Mouse (Mus musculus) thymus, adult 2 months (tissue): Measurements from ENCODE around the gene Atxn1. TPM values are rescaled to one million over a fixed set of nuclear protein-coding genes. Genes with fewer than 3 reads are reported as not detected.

Experiments used
- DNase-seq: peaks from one replicate; pipeline ENCODE4 v3.0.0; 2021
- H3K27ac ChIP-seq: fragments of 200-500 bp; 2 replicates; pipeline ENCODE4 v1.5.1; 2012; ENCODE audit warnings: low read length, control low read depth; ENCODE audit not compliant: control insufficient read depth, insufficient read depth
- H3K27me3 ChIP-seq: fragments of 200-500 bp; 2 replicates; pipeline ENCODE4 v1.6.1; 2012; ENCODE audit warnings: mild to moderate bottlenecking, low read length, moderate library complexity, mixed read lengths; ENCODE audit not compliant: control insufficient read depth, insufficient read depth
- H3K36me3 ChIP-seq: fragments of 200-500 bp; 2 replicates; pipeline ENCODE4 v1.6.1; 2012; ENCODE audit warnings: mild to moderate bottlenecking, low read length, moderate library complexity; ENCODE audit not compliant: control insufficient read depth, insufficient read depth
- H3K4me1 ChIP-seq: fragments of 200-500 bp; replicated peaks from 2 replicates; pipeline ENCODE4 v1.6.1; 2012; ENCODE audit warnings: low read length; ENCODE audit not compliant: control insufficient read depth, insufficient read depth
- H3K4me3 ChIP-seq: fragments of 200-500 bp; 2 replicates; pipeline ENCODE4 v1.5.1; 2012; ENCODE audit warnings: mild to moderate bottlenecking, low read length, control low read depth, moderate library complexity; ENCODE audit not compliant: control insufficient read depth, insufficient read depth
- CTCF ChIP-seq: fragments of 200-500 bp; IDR thresholded peaks from 2 replicates; pipeline ENCODE4 v1.5.1; 2012; ENCODE audit warnings: mild to moderate bottlenecking, control low read depth, low read length, moderate library complexity, borderline replicate concordance; ENCODE audit not compliant: control insufficient read depth, poor library complexity, insufficient read depth; ENCODE audit errors: extremely low read depth
- POLR2A ChIP-seq: fragments of 200-500 bp; IDR thresholded peaks from 2 replicates; pipeline ENCODE4 v1.6.1; 2012; ENCODE audit warnings: mild to moderate bottlenecking, low read length, control low read depth, moderate library complexity; ENCODE audit not compliant: control insufficient read depth, poor library complexity, insufficient read depth; ENCODE audit errors: extremely low read depth
- WGBS: fragments of 180-500 bp; shearing (Covaris S2); methylation state at CpG from one replicate; pipeline ENCODE4 v1.1.7; 2018; 5-methylcytosine and 5-hydroxymethylcytosine counted together
- polyA plus RNA-seq: library from polyadenylated mRNA; depleted of rRNA; stranded (reverse); fragments of >200 nt; gene quantifications from 2 replicates; pipeline ENCODE4 v1.2.3, GENCODE M21; 2012

Atxn1 gene
- polyA plus RNA-seq, 1 experiment, result 13.5 TPM

DNA sequence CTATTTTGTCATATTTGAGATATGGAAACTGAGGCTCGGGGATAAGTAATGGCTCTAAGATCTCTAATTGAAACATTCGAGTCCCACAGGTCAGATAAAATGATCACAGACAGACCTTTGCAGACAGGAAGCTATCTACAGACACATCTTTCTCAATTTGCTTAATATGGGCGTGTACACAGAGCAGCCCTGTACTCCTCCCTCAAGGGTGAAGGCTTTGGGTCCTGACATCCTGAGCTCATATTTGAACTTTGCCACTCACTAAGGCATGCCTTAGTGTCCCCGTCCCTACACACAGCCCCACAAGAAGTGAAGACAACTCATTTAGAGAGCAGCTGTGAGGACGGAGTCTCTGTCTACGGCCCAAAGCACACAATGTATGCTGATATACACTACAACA lies 70.6 kb downstream of the Atxn1 start:
- peaks cover 7% of the 10 kb centered on the region for H3K4me1 ChIP-seq
- no peaks in the 10 kb centered on the region for H3K36me3 ChIP-seq
- no peaks in the 10 kb centered on the region for H3K27me3 ChIP-seq
- no peak overlapping the region for H3K27ac ChIP-seq
- H3K4me3 ChIP-seq, result no peak overlapping the region
- DNase-seq, result no peak
- TF ChIP-seq POLR2A (no peak), CTCF (no peak)
- 78% methylated on average over 6 of the region's 6 CpGs for WGBS

DNA sequence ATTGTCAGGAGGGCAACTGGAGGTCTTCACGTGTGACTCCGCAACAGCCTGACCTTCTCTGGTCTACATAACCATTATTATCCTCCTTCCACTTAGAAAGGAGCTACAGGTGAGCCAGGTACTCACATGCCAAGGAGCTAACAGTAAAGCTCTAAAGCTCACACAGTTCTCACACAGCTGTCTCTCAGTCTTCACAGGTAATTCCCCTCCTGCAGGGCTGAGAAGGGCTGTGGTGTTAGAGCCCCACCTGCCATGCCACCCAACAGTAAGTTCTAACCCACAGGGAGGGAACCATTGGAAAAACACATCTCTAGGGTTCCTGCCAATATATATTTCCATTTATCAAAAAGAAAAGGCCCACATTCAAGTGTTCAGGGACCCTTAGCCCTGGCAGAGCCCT lies 73.7 kb downstream of the Atxn1 start:
- TF ChIP-seq POLR2A, result no peak
- TF ChIP-seq CTCF, result no peak
- H3K4me1 ChIP-seq, result peaks cover 10% of the 10 kb centered on the region
- 96% methylated on average over 2 of the region's 2 CpGs for WGBS

DNA sequence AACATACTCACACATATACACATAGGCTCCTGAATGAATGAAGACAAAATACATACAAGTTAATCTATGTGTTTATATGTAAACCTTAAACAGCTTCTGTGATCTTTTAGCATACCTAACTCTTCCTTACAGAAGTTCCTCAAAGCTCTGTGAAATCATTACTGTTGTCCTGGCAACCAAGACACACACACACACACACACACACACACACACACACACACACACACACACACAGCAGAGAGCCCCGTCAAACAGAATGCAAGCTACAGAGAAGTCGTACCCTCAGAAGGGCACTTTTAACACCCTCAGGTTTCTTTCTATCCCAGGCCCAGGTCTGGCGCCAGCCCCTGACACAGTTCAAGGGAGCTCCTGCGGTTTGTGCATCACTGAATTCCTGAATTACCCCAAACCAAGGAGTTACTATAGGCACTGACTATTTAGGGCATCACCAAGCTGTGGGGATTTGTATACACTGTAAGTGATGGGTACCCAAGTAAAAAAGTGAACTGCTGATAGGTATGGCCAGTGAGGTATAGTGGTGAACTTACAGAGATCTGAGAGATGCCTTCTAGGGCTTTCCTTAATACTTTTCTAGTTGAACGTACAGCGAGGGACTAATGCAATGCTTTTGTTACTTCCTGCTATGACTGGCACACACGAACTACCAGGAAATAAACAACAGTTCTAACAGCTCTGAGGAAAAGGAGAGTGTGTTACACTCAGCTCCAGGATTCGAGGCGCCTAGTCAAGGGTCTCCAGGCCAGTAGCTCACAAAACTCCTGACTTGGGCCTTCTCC lies 75.7 kb downstream of the Atxn1 start:
- Histone ChIP-seq H3K27me3 (no peaks in the 10 kb centered on the region), H3K27ac (no peak overlapping the region), H3K4me3 (no peak overlapping the region), H3K36me3 (no peaks in the 10 kb centered on the region), H3K4me1 (peaks cover 10% of the 10 kb centered on the region)
- DNase-seq, result no peak
- TF ChIP-seq CTCF, result no peak
- WGBS, result 39% methylated on average over 9 of the region's 9 CpGs

More for the DNA sequence above, 73.7 kb downstream of the Atxn1 start:
- no peak overlapping the region for H3K27ac ChIP-seq
- DNase-seq, result no peak
- H3K36me3 ChIP-seq, result no peaks in the 10 kb centered on the region
- no peak overlapping the region for H3K4me3 ChIP-seq
- H3K27me3 ChIP-seq, result no peaks in the 10 kb centered on the region

DNA sequence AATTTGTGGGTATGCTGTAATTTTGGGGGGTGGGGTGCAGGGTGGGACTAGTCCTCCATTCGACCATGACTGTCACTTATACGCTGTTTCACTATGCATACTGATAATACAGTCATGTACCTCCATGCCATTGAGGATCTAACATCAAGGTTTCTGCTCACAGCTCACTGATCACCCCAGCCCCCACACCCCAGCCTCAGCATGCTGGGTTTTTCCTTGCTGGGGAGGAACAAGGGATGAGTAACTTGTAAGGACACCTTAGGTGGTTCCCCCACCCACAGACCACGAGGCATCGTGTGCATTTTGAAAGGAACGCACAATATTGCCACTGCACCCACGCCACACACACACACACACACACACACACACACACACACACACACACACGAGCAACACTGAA lies 79.9 kb downstream of the Atxn1 start:
- Histone ChIP-seq H3K27ac (no peak overlapping the region), H3K4me1 (peaks cover 31% of the 10 kb centered on the region), H3K4me3 (no peak overlapping the region), H3K27me3 (no peaks in the 10 kb centered on the region), H3K36me3 (no peaks in the 10 kb centered on the region)
- 63% methylated on average over 7 of the region's 7 CpGs for WGBS
- TF ChIP-seq POLR2A (no peak), CTCF (no peak)
- peak; percentile 23 for DNase-seq

DNA sequence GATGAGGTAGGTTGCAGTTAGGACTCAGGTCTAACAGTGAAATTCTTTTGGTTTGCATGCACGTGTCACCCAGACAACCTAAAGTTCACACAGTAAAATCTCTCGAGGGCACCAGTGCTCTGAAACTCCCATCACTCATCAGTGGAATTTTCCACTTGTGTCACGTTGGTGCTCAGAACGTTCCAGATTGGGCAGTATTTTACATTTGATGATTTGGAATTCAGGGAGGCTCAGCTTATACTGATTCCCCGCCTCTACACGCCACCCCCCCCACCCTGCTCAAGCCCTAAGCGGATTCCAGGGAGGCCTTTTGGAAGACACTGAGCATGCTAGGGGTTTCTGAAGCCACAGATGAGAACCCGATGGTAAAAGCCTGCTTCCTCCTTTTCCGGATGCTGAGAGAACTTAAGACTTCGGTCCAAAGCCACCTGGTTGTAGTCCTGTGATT lies 81.0 kb downstream of the Atxn1 start:
- no peak for DNase-seq
- no peak for TF ChIP-seq POLR2A
- no peak for TF ChIP-seq CTCF
- WGBS, result 13% methylated on average over 10 of the region's 10 CpGs
- peaks cover 27% of the 10 kb centered on the region for H3K4me1 ChIP-seq
- no peaks in the 10 kb centered on the region for H3K36me3 ChIP-seq
- H3K4me3 ChIP-seq, result no peak overlapping the region
- H3K27me3 ChIP-seq, result no peaks in the 10 kb centered on the region
- peak overlapping the region; percentile 44; the same call in 1 of the 2 replicates for H3K27ac ChIP-seq

DNA sequence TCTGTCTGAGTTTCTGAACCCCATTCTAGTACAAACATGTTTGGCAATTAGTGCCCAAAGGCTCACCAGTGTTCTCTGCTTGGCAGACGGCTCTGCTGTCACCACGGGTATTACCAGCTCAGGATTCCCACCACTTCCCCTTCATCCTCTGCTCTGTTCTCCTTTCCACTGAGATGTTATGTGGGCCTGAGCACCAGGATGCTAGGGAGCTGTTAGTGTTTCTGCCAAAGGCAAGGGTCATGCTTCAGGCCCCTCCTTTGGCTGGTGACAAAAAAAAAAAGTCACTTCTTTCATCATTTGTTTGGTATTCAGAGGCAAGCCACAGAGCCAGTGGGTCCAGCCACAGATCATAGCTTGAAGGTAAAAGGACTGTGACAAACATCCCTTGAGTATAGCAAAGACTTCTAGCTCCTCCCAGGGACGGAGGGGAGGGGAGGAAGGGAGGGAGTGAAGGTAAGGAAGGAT lies 81.8 kb downstream of the Atxn1 start:
- Histone ChIP-seq H3K36me3 (no peaks in the 10 kb centered on the region), H3K27ac (no peak overlapping the region), H3K4me1 (peaks cover 27% of the 10 kb centered on the region), H3K27me3 (no peaks in the 10 kb centered on the region), H3K4me3 (no peak overlapping the region)
- TF ChIP-seq POLR2A, result no peak
- TF ChIP-seq CTCF, result no peak
- WGBS, result 51% methylated on average over 3 of the region's 3 CpGs
- DNase-seq, result no peak

DNA sequence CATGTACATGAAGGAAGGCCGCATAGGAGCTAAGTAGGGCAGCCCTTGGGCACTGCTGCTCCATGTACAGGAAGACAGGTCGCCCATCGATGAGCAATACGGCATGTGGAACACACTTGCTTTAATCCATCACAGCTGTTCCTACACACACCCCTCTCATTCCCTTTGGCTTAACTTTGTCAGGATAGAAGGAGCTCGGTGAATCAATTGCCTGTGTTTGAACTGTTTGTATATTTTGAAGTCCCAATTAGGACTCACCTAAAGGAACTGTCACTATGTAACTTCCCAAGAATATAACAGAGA lies 84.3 kb downstream of the Atxn1 start:
- WGBS, result 98% methylated on average over 5 of the region's 5 CpGs
- peaks cover 41% of the 10 kb centered on the region for H3K4me1 ChIP-seq
- no peak for DNase-seq

More for the DNA sequence above, 84.3 kb downstream of the Atxn1 start:
- no peak overlapping the region for H3K27ac ChIP-seq
- no peaks in the 10 kb centered on the region for H3K27me3 ChIP-seq
- no peak for TF ChIP-seq POLR2A
- H3K36me3 ChIP-seq, result no peaks in the 10 kb centered on the region
- no peak overlapping the region for H3K4me3 ChIP-seq
